Mouse (Mus musculus) CH12.LX (cell line): ENCODE data around the gene Rab2b. TPM values are rescaled to one million over a fixed set of nuclear protein-coding genes. Genes with fewer than 3 reads are reported as not detected.

ENCODE experiments used
- DNase-seq: peaks from one replicate; pipeline ENCODE4 v3.0.0-alpha.2; 2013; ENCODE audit errors: extremely low read depth
- H3K27ac ChIP-seq: 2 replicates; pipeline ENCODE4 v1.5.1; 2012; ENCODE audit warnings: low read depth, mild to moderate bottlenecking, control low read depth, moderate library complexity; ENCODE audit not compliant: insufficient read depth
- H3K27me3 ChIP-seq: replicated peaks from 2 replicates; pipeline ENCODE3; 2012; ENCODE audit warnings: inconsistent platforms
- H3K36me3 ChIP-seq, 2 experiments: replicated peaks in 1 of 2; 2 replicates each; pipeline versions ENCODE3 to v1.6.1; 2012; ENCODE audit warnings: inconsistent platforms in 1 of 2, low read length in 1 of 2, mild to moderate bottlenecking in 1 of 2, mixed read lengths in 1 of 2, moderate library complexity in 1 of 2; ENCODE audit not compliant: control insufficient read depth in 1 of 2, insufficient read depth in 1 of 2
- H3K4me1 ChIP-seq, 2 experiments: 2 replicates each; pipeline ENCODE4 v1.6.1; 2012; ENCODE audit warnings: inconsistent platforms in 1 of 2, moderate library complexity in 1 of 2; ENCODE audit not compliant: insufficient read depth in 2 of 2, control insufficient read depth in 1 of 2
- H3K4me2 ChIP-seq: 2 replicates; pipeline ENCODE4 v1.6.1; 2012; ENCODE audit warnings: low read depth, mild to moderate bottlenecking, control low read depth; ENCODE audit not compliant: poor library complexity, insufficient read depth, severe bottlenecking
- H3K4me3 ChIP-seq, 3 experiments: fragments of 150-350 bp in 1 of 3; sonication (generic) in 1 of 3; replicated peaks in 1 of 3; 2 replicates each; pipeline versions ENCODE3 to v1.5.1; 2011 to 2012; ENCODE audit warnings: low read depth in 2 of 3, low read length in 2 of 3, mild to moderate bottlenecking in 2 of 3, moderate library complexity in 2 of 3, control low read depth in 1 of 3, improper control_type of control experiment in 1 of 3, inconsistent platforms in 1 of 3, mixed read lengths in 1 of 3; ENCODE audit not compliant: poor library complexity in 1 of 3
- H3K79me2 ChIP-seq: replicated peaks from 2 replicates; pipeline ENCODE4 v1.6.1; 2012; ENCODE audit warnings: mild to moderate bottlenecking, moderate library complexity; ENCODE audit not compliant: control insufficient read depth, poor library complexity, insufficient read depth, severe bottlenecking; ENCODE audit errors: extremely low read depth
- H3K9ac ChIP-seq: 2 replicates; pipeline ENCODE4 v1.6.1; 2012; ENCODE audit warnings: low read depth, mild to moderate bottlenecking, control low read depth, moderate library complexity; ENCODE audit not compliant: insufficient read depth
- H3K9me3 ChIP-seq: replicated peaks from 2 replicates; pipeline ENCODE3; 2012; ENCODE audit warnings: low read length, inconsistent platforms, mixed read lengths
- BHLHE40 ChIP-seq: IDR thresholded peaks from 2 replicates; pipeline ENCODE4 v1.6.1; 2011; ENCODE audit warnings: mild to moderate bottlenecking, low read depth, low read length, improper control_type of control experiment
- CHD1 ChIP-seq: IDR thresholded peaks from 2 replicates; pipeline ENCODE4 v1.6.1; 2012; ENCODE audit warnings: low read depth, low read length, improper control_type of control experiment, inconsistent platforms
- MAX ChIP-seq: IDR thresholded peaks from 2 replicates; pipeline ENCODE4 v1.6.1; 2011; ENCODE audit warnings: low read length, improper control_type of control experiment
- NRF1 ChIP-seq: IDR thresholded peaks from 2 replicates; pipeline ENCODE4 v1.6.1; 2014; ENCODE audit warnings: low read depth, mild to moderate bottlenecking, inconsistent platforms, low read length, improper control_type of control experiment, moderate library complexity
- PAX5 ChIP-seq: IDR thresholded peaks from 2 replicates; pipeline ENCODE4 v1.6.1; 2012; ENCODE audit warnings: low read length, inconsistent platforms, mixed read lengths
- POLR2AphosphoS2 ChIP-seq: IDR thresholded peaks from 2 replicates; pipeline ENCODE4 v1.6.1; 2011; ENCODE audit warnings: low read depth, low read length, improper control_type of control experiment
- RAD21 ChIP-seq: IDR thresholded peaks from 2 replicates; pipeline ENCODE4 v1.6.1; 2011; ENCODE audit warnings: low read depth, mild to moderate bottlenecking, low read length, improper control_type of control experiment, moderate library complexity
- RCOR1 ChIP-seq: conservative IDR thresholded peaks from 2 replicates; pipeline ENCODE4 v1.6.1; 2012; ENCODE audit warnings: low read depth, mild to moderate bottlenecking, inconsistent platforms, low read length, improper control_type of control experiment
- TBP ChIP-seq: conservative IDR thresholded peaks from 2 replicates; pipeline ENCODE4 v1.6.1; 2011; ENCODE audit warnings: low read depth, low read length, improper control_type of control experiment
- USF2 ChIP-seq: conservative IDR thresholded peaks from 2 replicates; pipeline ENCODE4 v1.6.1; 2011; ENCODE audit warnings: low read depth, low read length, improper control_type of control experiment
- ZMIZ1 ChIP-seq: IDR thresholded peaks from 2 replicates; pipeline ENCODE4 v1.6.1; 2012; ENCODE audit warnings: low read depth, mild to moderate bottlenecking, inconsistent platforms, low read length, improper control_type of control experiment
- dilution Hi-C: fragments of 300-500 bp; cut with MboI; formaldehyde crosslinking; loops from 2 replicates; pipeline ENCODE4 v1.14.3; 2020; ENCODE audit warnings: low sequenced_read_pairs; ENCODE audit not compliant: extremely low pct_unique_long_range_greater_than_20kb, extremely low pct_ligation_motif_present
- in situ Hi-C: fragments of 300-500 bp; cut with MboI; formaldehyde crosslinking; loops from 3 replicates; pipeline ENCODE4 v1.14.3; 2019; ENCODE audit warnings: low sequenced_read_pairs, low pct_ligation_motif_present, low pct_unique_long_range_greater_than_20kb, mixed read lengths
- polyA plus RNA-seq: library from polyadenylated mRNA; unstranded; fragments of >175 nt; gene quantifications from 2 replicates; pipeline ENCODE4 v1.2.1, GENCODE M21; 2012; ENCODE audit warnings: low read depth; ENCODE audit not compliant: insufficient read length
- total RNA-seq, 2 experiments: library from RNA; depleted of rRNA; stranded (reverse); fragments of 300-350 nt in 1 of 2; fragments of >200 nt in 1 of 2; gene quantifications; 2 replicates each; pipeline ENCODE4 v1.2.3; 2012 to 2014

The Rab2b gene
- total and polyA plus RNA-seq, 3 experiments = 4.6 to 10.2 (median 6.9) TPM

GRCm38 (mm10) chr14:52217261-52217660 lies 62.1 kb downstream of the Rab2b start:
- in situ Hi-C loops (no loop called here), dilution Hi-C loops (no loop called here)
- Histone ChIP-seq H3K9me3 (no peaks in the 10 kb centered on the region), H3K27me3 (no peaks in the 10 kb centered on the region), H3K79me2 (no peaks in the 10 kb centered on the region), H3K27ac (no peak overlapping the region), H3K4me2 (no peak overlapping the region), H3K36me3 (peaks cover 71 to 96% of the 10 kb centered on the region in 2 experiments), H3K4me3 (no peak overlapping the region), H3K9ac (no peak overlapping the region)
- DNase-seq = no peak
- no peak for TF ChIP-seq MAX
- TF ChIP-seq RCOR1 = no peak
- no peak for TF ChIP-seq USF2
- TF ChIP-seq ZMIZ1 = no peak
- no peak for TF ChIP-seq RAD21
- TF ChIP-seq NRF1 = no peak
- TF ChIP-seq BHLHE40 = no peak
- no peak for TF ChIP-seq POLR2AphosphoS2
- no peak for TF ChIP-seq CHD1
- no peak for TF ChIP-seq PAX5
- no peak for TF ChIP-seq TBP
- TF ChIP-seq, all 38 proteins: peak for 0
- no peaks in the 10 kb centered on the region for H3K4me1 ChIP-seq

Other genes with a start within 250 kb of the Rab2b start
- not detected in 2 replicates for gene Olfr221, start 237.1 kb downstream of the Rab2b start, total RNA-seq (2012; rRNA removed)
- gene Olfr221, start 237.1 kb downstream of the Rab2b start, total RNA-seq (2014; rRNA removed) = not detected in 2 replicates
- not detected in 2 replicates for gene Olfr221, start 237.1 kb downstream of the Rab2b start, polyA plus RNA-seq
- 274 and 325 TPM in 2 replicates for gene Hnrnpc, start 175.5 kb downstream of the Rab2b start, total RNA-seq (2012; rRNA removed)
- 370 and 375 TPM in 2 replicates for gene Hnrnpc, start 175.5 kb downstream of the Rab2b start, total RNA-seq (2014; rRNA removed)
- 813 and 876 TPM in 2 replicates for gene Hnrnpc, start 175.5 kb downstream of the Rab2b start, polyA plus RNA-seq
- 12.0 and 15.0 TPM in 2 replicates for gene Rpgrip1, start 168.8 kb downstream of the Rab2b start, total RNA-seq (2012; rRNA removed)
- gene Rpgrip1, start 168.8 kb downstream of the Rab2b start, total RNA-seq (2014; rRNA removed) = 6.7 and 7.3 TPM in 2 replicates
- 33.7 and 41.8 TPM in 2 replicates for gene Rpgrip1, start 168.8 kb downstream of the Rab2b start, polyA plus RNA-seq
- gene Supt16, start 82.1 kb downstream of the Rab2b start, total RNA-seq (2012; rRNA removed) = 64.8 and 81.7 TPM in 2 replicates
- 78.6 and 88.0 TPM in 2 replicates for gene Supt16, start 82.1 kb downstream of the Rab2b start, total RNA-seq (2014; rRNA removed)
- 110 and 114 TPM in 2 replicates for gene Supt16, start 82.1 kb downstream of the Rab2b start, polyA plus RNA-seq
- 49.2 and 51.9 TPM in 2 replicates for gene Chd8, start 21.8 kb downstream of the Rab2b start, total RNA-seq (2012; rRNA removed)
- gene Chd8, start 21.8 kb downstream of the Rab2b start, total RNA-seq (2014; rRNA removed) = 16.8 and 17.3 TPM in 2 replicates
- 89.2 and 96.8 TPM in 2 replicates for gene Chd8, start 21.8 kb downstream of the Rab2b start, polyA plus RNA-seq
- gene Tox4, start 399 bp downstream of the Rab2b start, total RNA-seq (2012; rRNA removed) = 41.6 and 45.7 TPM in 2 replicates
- gene Tox4, start 399 bp downstream of the Rab2b start, total RNA-seq (2014; rRNA removed) = 56.3 and 58.9 TPM in 2 replicates
- 43.5 and 49.1 TPM in 2 replicates for gene Tox4, start 399 bp downstream of the Rab2b start, polyA plus RNA-seq
- 41.6 and 51.5 TPM in 2 replicates for gene Mettl3, start 25.6 kb upstream of the Rab2b start, total RNA-seq (2012; rRNA removed)
- 42.7 and 47.0 TPM in 2 replicates for gene Mettl3, start 25.6 kb upstream of the Rab2b start, total RNA-seq (2014; rRNA removed)
- 47.4 and 49.5 TPM in 2 replicates for gene Mettl3, start 25.6 kb upstream of the Rab2b start, polyA plus RNA-seq
- gene Sall2, start 49.2 kb upstream of the Rab2b start, total RNA-seq (2012; rRNA removed) = 1.3 and 1.5 TPM in 2 replicates
- gene Sall2, start 49.2 kb upstream of the Rab2b start, total RNA-seq (2014; rRNA removed) = 0.16 and 0.19 TPM in 2 replicates
- gene Sall2, start 49.2 kb upstream of the Rab2b start, polyA plus RNA-seq = 0.40 and 0.60 TPM in 2 replicates
- gene Olfr1513, start 76.9 kb upstream of the Rab2b start, total RNA-seq (2012; rRNA removed) = not detected in 2 replicates
- not detected in 2 replicates for gene Olfr1513, start 76.9 kb upstream of the Rab2b start, total RNA-seq (2014; rRNA removed)
- not detected in 2 replicates for gene Olfr1513, start 76.9 kb upstream of the Rab2b start, polyA plus RNA-seq
- gene Olfr1512, start 99.6 kb upstream of the Rab2b start, total RNA-seq (2012; rRNA removed) = not detected in 2 replicates
- not detected in 2 replicates for gene Olfr1512, start 99.6 kb upstream of the Rab2b start, total RNA-seq (2014; rRNA removed)
- not detected in 2 replicates for gene Olfr1512, start 99.6 kb upstream of the Rab2b start, polyA plus RNA-seq
- gene Olfr1511, start 117.8 kb upstream of the Rab2b start, total RNA-seq (2012; rRNA removed) = not detected in 2 replicates
- not detected in 2 replicates for gene Olfr1511, start 117.8 kb upstream of the Rab2b start, total RNA-seq (2014; rRNA removed)
- not detected in 2 replicates for gene Olfr1511, start 117.8 kb upstream of the Rab2b start, polyA plus RNA-seq
- gene Olfr1510, start 134.8 kb upstream of the Rab2b start, total RNA-seq (2012; rRNA removed) = not detected in 2 replicates
- not detected in 2 replicates for gene Olfr1510, start 134.8 kb upstream of the Rab2b start, total RNA-seq (2014; rRNA removed)
- not detected in 2 replicates for gene Olfr1510, start 134.8 kb upstream of the Rab2b start, polyA plus RNA-seq
- gene Olfr1509, start 163.4 kb upstream of the Rab2b start, total RNA-seq (2012; rRNA removed) = not detected in 2 replicates
- not detected in 2 replicates for gene Olfr1509, start 163.4 kb upstream of the Rab2b start, total RNA-seq (2014; rRNA removed)
- gene Olfr1509, start 163.4 kb upstream of the Rab2b start, polyA plus RNA-seq = not detected in 2 replicates
- gene Olfr1508, start 187.9 kb upstream of the Rab2b start, total RNA-seq (2012; rRNA removed) = not detected in 2 replicates
- not detected in 2 replicates for gene Olfr1508, start 187.9 kb upstream of the Rab2b start, total RNA-seq (2014; rRNA removed)
- not detected in 2 replicates for gene Olfr1508, start 187.9 kb upstream of the Rab2b start, polyA plus RNA-seq
- gene Olfr1507, start 216.2 kb upstream of the Rab2b start, total RNA-seq (2012; rRNA removed) = not detected in 2 replicates
- not detected in 2 replicates for gene Olfr1507, start 216.2 kb upstream of the Rab2b start, total RNA-seq (2014; rRNA removed)
- gene Olfr1507, start 216.2 kb upstream of the Rab2b start, polyA plus RNA-seq = not detected in 2 replicates